Mouse (Mus musculus) gastrocnemius, adult 2 months (tissue): ENCODE data around the gene Cfap45. TPM values are rescaled to one million over a fixed set of nuclear protein-coding genes. Genes with fewer than 3 reads are reported as not detected.

Experiments
- DNase-seq: peaks from one replicate; pipeline ENCODE4 v3.0.0; 2022
- H3K27ac ChIP-seq: fragments of 200-600 bp; 2 replicates; pipeline ENCODE4 v1.8.1; 2022; ENCODE audit warnings: mild to moderate bottlenecking
- H3K4me3 ChIP-seq: fragments of 200-600 bp; 2 replicates; pipeline ENCODE4 v1.8.1; 2022; ENCODE audit warnings: mild to moderate bottlenecking, moderate library complexity
- CTCF ChIP-seq: fragments of 200-600 bp; IDR thresholded peaks from 2 replicates; pipeline ENCODE4 v1.8.1; 2022; ENCODE audit warnings: antibody characterized with exemption, mild to moderate bottlenecking, moderate library complexity
- intact Hi-C: fragments of 180-260 bp; cut with DNase I; formaldehyde crosslinking; loops from one replicate; pipeline ENCODE4 v1.15.1; 2025
- long read RNA-seq, 2 experiments: library from polyadenylated mRNA; stranded (forward); transcript quantifications; one replicate each; pipeline ENCODE4 v2.0.0; 2021
- total RNA-seq, 2 experiments: library from RNA; stranded (reverse); gene quantifications; 2 replicates each; pipeline ENCODE4 v1.2.3; 2021

The Cfap45 gene
- not detected for total RNA-seq
- long read RNA-seq, experiment 1, result 0 reads
- long read RNA-seq, experiment 2, result 0 reads

GRCm38 (mm10) chr1:172520576-172521440 is at the start of gene Cfap45:
Gene Cfap45, plus strand, starts transcription at chr1:172520801.
- Histone ChIP-seq H3K4me3 (peak within 1 kb of the TSS; percentile 64), H3K27ac (peak within 1 kb of the TSS; percentile 79)
- TF ChIP-seq CTCF, result no peak
- intact Hi-C loops, result no loop called here
- peak; percentile 83 for DNase-seq

GRCm38 (mm10) chr1:172472909-172473308 is 47.7 kb upstream of the Cfap45 start:
- intact Hi-C loops, result no loop called here
- no peak for TF ChIP-seq CTCF

GRCm38 (mm10) chr1:172474196-172474595 is 46.4 kb upstream of the Cfap45 start:
- TF ChIP-seq CTCF, result no peak
- intact Hi-C loops, result no loop called here

More at GRCm38 (mm10) chr1:172472909-172473308, 47.7 kb upstream of the Cfap45 start:
- H3K4me3 ChIP-seq, result no peak overlapping the region
- no peak for DNase-seq
- no peak overlapping the region for H3K27ac ChIP-seq

GRCm38 (mm10) chr1:172475054-172475741 is 45.4 kb upstream of the Cfap45 start, which contains the start of gene Slamf9:
Gene Slamf9, plus strand, starts transcription at chr1:172475358.
- intact Hi-C loops, result no loop called here
- Histone ChIP-seq H3K27ac (no peak within 1 kb of the TSS), H3K4me3 (peak within 1 kb of the TSS; percentile 3; the same call in 1 of the 2 replicates)
- no peak for DNase-seq
- no peak for TF ChIP-seq CTCF

More at GRCm38 (mm10) chr1:172474196-172474595, 46.4 kb upstream of the Cfap45 start:
- Histone ChIP-seq H3K27ac (no peak overlapping the region), H3K4me3 (no peak overlapping the region)
- DNase-seq, result no peak

GRCm38 (mm10) chr1:172478020-172478419 is 42.6 kb upstream of the Cfap45 start:
- no peak for TF ChIP-seq CTCF
- no peak for DNase-seq
- intact Hi-C loops, result no loop called here

DNA sequence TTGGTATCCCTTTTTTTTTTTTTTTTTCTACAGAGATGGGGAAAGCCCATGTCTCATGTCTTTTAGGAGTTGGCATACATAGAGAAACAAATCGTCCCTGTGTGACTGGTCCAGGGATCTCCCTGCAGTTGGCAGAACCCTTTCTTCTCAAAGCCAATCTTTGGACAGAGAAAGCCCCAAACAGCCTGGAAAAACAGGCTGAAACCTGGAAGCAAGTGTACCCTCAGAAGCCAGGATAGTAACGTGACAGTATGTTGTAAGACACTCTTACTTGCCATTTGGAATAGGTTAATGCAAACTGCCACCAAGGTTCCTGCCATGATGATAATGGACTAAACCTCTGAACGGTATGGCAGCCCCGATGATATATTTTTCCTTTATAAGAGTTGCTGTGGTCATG is 40.2 kb upstream of the Cfap45 start:
- Histone ChIP-seq H3K27ac (no peak overlapping the region), H3K4me3 (no peak overlapping the region)
- no peak for TF ChIP-seq CTCF
- intact Hi-C loops, result no loop called here
- no peak for DNase-seq

More at GRCm38 (mm10) chr1:172478020-172478419, 42.6 kb upstream of the Cfap45 start:
- no peak overlapping the region for H3K27ac ChIP-seq
- H3K4me3 ChIP-seq, result no peak overlapping the region

GRCm38 (mm10) chr1:172481111-172481510 is 39.5 kb upstream of the Cfap45 start:
- Histone ChIP-seq H3K27ac (no peak overlapping the region), H3K4me3 (no peak overlapping the region; the same call in 1 of the 2 replicates)
- DNase-seq, result no peak
- no peak for TF ChIP-seq CTCF
- intact Hi-C loops, result no loop called here

GRCm38 (mm10) chr1:172481540-172482280 is 38.9 kb upstream of the Cfap45 start, which contains the start of gene Igsf9:
Gene Igsf9, plus strand, starts transcription at chr1:172481788.
- intact Hi-C loops, result no loop called here
- peak; percentile 64 for TF ChIP-seq CTCF
- H3K27ac ChIP-seq, result peak within 1 kb of the TSS; percentile 53
- peak within 1 kb of the TSS; percentile 74 for H3K4me3 ChIP-seq
- peak; percentile 86 for DNase-seq

DNA sequence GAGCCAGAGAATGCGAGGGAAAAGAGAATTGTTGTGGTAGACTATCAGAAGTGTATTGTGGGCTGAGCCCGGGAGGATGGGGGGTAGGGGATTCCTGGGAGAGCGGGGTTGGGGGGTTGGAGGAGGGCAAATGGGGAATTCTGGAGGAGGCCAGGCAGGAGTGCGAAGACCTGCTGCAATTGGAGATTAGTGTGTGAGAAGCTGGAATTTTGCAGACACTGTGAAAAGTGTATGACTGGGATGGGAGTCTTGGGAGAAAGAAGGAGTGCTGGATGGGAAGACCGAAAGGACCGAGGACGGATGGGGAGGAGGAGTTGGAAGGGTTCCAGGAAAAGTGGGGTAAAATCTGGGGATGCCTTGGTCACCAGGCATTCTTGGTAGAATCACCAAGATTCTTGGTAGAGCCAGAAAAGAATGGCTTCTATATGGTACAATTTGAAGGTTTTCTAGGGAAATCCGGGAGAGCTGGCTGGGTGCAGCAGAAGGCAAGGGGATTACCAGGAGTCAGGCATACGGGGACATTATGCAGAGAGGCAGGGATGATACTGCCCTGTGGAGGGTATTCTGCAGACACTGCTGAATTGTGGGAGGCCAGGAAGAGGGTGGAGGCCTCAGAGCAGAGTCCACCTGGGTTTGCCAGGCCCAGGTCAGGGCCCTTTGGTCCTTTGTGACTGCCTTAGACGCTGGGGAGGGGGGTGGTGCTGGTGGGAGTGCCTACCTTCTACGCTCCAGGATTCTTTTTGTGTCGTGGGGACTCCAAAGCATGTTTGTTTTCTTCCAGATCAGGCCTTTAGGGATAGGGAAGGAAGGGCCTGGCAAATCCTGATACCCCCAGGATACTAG is 37.9 kb upstream of the Cfap45 start:
- H3K4me3 ChIP-seq, result peak overlapping the region; percentile 74
- no peak for TF ChIP-seq CTCF
- DNase-seq, result no peak
- H3K27ac ChIP-seq, result no peak overlapping the region
- intact Hi-C loops, result no loop called here

DNA sequence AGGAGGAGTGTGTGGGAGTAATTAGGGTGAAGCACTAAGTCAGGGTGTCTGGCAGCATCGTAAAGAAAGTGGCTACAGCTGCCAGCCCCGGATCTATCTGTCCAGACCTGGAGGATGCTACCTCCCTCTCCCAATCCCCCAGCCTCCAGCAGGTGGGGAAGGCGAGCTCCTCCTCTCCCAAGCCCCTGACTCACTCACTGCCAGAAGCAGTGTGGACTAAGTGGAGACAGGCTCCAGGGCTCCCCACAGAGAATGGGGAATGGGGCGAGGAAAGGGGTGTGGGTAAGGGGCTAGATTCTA is 37.3 kb upstream of the Cfap45 start:
- H3K27ac ChIP-seq, result no peak overlapping the region
- no peak for TF ChIP-seq CTCF
- DNase-seq, result no peak
- H3K4me3 ChIP-seq, result no peak overlapping the region
- intact Hi-C loops, result no loop called here

DNA sequence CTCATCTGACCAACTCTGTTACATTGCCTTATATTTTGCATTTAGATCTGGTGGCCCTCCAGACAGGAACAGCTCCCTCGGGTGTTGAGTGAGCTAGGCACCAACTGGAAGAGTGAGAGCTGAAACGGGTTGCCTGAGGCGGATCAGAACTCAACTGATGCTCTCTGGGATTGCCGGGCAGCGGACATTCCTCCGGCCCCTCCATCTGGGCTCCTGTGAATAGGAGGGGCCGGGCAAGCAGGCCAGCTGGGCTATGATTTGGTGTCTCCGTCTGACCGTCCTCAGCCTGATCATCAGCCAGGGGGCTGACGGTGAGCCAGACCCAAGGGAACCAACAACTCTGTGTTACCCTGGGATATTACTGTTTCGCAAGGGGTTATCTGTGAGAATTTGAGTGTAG is 36.4 kb upstream of the Cfap45 start:
- TF ChIP-seq CTCF, result no peak
- intact Hi-C loops, result no loop called here
- no peak overlapping the region for H3K4me3 ChIP-seq
- no peak overlapping the region for H3K27ac ChIP-seq
- no peak for DNase-seq

- TF ChIP-seq CTCF, result no peak
- intact Hi-C loops, result no loop called here
- H3K27ac ChIP-seq, result no peak overlapping the region
- no peak overlapping the region for H3K4me3 ChIP-seq
- DNase-seq, result no peak
Measured at GRCm38 (mm10) chr1:172484671-172485070, 35.9 kb upstream of the Cfap45 start.
